Mouse (Mus musculus): ENCODE data around the gene C730034F03Rik.
"Not testable (repeated sequence)": the region's sequence is repeated elsewhere in the genome, so short reads cannot be mapped to it uniquely, and the experiment has no call there.

C730034F03Rik gene

GRCm38 (mm10) chr15:89429352-89430221 is at the start of gene C730034F03Rik, which contains the start of the genes Gm44502 and Chkb:
Gene C730034F03Rik (plus strand): TSS chr15:89429589.
Gene Gm44502 (minus strand): TSS chr15:89429696.
Gene Chkb (minus strand): TSS chr15:89429908.
- peak; percentile 91 to 95 for DNase-seq

DNA sequence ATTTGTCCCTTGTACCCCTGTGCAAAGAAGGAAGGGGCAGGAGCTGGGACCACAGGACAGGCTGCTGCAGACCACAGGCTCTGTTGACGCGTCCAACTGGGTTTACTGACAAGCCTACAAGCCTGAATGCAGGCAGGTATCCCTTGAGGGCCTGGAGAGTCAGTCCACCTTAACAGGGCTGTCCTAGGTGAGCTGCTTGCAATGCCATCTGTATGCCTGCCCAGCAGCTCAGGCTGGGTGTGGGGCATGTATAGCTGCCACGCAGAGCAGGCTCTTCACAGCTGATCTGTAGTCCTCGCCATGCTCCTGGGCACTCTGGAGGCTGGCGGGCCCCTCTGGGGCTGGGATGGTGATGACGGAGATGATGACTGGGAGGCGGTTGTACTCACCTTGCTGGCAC is 44.8 kb upstream of the C730034F03Rik start, which contains the start of gene Klhdc7b:
Gene Klhdc7b, plus strand, starts transcription at position 301 of the 400 bp plus-strand sequence.
- no peak for DNase-seq

DNA sequence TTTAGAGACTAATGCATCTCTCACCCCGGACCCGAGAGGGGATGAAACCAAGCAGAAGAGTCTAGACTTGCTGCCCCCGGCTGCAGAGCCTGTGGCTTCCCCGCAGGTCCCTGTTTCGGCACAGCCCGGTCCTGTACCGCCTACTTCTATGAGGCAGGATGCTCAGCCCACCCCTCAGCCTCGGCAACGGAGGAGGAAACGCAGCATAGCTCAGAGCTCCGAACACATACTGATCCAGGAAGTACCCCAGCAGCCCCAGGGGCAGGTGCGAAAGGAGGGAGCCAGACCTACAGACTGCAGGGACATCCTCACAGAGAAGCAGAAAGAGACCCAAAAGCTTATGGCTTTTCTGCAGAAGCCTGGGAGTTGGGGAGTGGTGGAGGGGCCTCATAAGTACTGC is 42.3 kb upstream of the C730034F03Rik start:
- DNase-seq, result no peak

DNA sequence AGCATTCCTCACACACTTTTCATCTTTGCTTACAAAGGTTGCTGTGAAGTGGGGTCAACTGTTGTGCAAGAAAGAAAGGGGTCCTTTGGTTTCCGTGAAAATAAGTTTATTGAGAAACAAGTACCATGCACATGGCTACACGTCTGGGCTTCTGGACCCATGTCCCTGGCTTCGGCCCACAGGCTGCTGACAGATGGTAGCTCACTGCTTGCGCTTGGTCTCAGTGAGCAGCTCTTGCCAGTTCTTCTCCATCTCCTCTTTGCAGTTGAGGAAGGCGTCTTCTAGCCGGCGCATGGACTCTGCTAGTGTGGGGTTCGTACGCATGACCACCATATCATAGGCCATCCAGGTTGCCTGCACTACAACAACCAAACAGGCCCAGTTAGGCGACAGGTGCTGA is 39.3 kb upstream of the C730034F03Rik start:
- no peak for DNase-seq

- DNase-seq, result no peak
Observed at GRCm38 (mm10) chr15:89396883-89397282, 32.5 kb upstream of the C730034F03Rik start.

DNA sequence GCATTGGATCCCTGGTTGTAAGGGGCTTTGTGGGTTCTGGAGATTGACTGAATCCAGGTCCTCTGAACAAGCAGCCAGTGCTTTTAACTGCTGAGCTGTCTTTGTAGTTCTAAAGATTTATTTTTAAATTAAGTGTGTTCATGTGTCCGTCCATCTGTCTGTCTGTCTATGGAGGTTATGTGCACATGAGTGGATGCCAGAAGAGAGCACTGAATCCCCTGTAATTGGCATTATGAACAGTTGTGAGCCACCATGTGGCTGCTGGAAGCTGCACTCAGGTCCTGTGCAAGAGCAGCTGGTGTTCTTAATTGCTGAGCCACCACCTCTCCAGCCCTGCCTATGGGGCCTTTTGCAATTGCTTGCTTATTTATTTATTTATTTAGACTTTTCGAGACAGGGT is 31.2 kb upstream of the C730034F03Rik start:
- no peak for DNase-seq

GRCm38 (mm10) chr15:89399716-89400115 is 29.7 kb upstream of the C730034F03Rik start:
- no peak for DNase-seq

GRCm38 (mm10) chr15:89402471-89402870 is 26.9 kb upstream of the C730034F03Rik start:
- no peak for DNase-seq

DNA sequence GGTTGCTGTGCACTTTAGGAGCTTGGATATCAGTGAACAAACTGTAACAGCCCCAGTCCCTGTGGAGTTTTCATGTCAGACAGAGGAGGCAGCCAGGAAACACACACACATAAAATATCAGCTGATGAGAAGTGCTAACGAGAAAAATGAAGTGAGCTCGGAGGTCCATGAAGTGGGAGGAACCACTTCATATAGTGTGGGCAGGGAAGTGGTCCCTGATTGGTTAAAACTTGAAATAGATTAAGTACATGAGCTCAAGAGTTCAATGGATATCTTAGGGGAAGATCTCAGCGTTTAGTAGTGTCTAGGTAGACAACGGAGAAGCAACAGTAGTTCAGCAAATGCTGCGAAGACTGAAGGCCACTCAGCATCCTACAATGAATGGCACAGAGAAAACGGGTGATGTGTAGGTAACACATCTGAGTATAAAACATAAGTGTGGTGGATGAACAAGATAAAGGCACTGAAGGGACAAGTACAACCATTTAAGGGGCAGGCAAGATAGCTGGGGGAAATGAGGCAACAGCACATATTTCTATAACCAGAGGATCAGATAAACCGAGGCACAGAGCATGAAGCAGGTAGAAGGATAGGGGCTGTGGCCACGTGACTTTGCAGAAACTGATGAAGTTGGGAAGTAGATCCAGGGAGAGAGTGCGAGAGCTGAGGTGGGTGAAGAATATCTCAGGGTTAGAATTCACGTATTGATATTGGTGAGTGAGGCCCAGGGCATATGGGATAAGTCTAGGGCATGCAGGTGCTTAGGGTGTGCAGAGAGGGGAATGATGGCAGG is 24.4 kb upstream of the C730034F03Rik start:
- no peak for DNase-seq

DNA sequence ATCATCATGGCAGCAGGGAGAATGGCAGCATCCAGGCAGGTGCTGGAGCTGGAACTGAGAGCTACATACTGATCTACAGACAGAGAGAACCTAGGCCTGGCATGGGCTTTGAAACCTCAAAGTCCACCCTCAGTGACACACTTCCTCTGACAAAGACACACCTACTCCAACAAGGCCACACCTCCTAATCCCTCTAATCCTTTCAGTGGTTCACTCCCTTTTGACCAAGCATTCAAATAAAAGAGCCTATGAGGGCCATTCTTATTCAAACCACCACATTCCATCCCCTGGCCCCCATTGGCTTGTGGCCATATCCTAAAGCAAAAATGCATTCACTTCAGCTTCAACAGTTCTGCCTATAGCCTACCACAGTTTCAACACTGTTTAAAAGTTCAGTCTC is 22.7 kb upstream of the C730034F03Rik start:
- no peak for DNase-seq

GRCm38 (mm10) chr15:89410118-89410517 is 19.3 kb upstream of the C730034F03Rik start, which contains the start of gene Syce3:
Gene Syce3 (minus strand): TSS chr15:89410503.
- no peak for DNase-seq

DNA sequence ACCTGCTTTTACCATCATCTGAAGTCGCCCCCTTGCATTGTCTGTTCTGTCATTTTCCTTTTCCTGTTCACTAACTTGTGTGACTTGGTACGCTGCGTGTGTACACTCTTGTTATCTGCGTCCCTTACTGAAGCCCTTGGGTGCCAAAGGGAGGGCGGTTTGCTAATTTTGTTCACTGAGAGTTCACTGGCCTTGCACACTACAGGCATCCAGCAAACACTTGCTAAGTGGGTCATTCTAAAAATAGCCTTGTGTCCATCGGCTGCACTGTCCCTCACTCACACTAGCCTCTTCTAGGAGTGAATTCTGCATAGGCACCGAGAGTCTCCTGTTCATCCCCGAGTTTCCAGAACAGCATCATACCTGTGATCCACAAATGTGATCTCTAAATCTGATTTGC is 14.1 kb upstream of the C730034F03Rik start:
- DNase-seq, result no peak

- DNase-seq, result no peak
Observed at GRCm38 (mm10) chr15:89421938-89422337, 7.5 kb upstream of the C730034F03Rik start.

GRCm38 (mm10) chr15:89424621-89425020 is 4.8 kb upstream of the C730034F03Rik start:
- DNase-seq, result no peak

DNA sequence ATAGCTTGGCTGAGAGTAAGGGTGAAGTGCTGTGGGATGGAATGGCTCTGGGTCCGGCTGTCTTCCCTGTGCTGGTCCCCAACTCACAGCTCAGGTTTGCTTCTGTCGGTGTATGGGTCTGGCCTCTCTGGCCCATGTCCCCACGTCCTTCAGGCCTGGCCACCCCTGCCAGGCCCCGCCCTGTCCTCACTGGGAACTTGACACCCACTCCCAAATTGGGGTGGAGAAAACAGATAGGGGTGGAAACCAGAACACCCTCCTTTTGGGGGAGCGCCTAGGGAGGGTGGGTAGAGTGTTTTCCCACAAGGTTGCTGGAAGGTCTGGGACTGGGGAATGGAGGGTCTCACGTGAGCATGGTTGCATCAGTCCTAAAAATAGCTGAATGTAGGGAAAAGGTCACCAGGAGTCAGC is 3.7 kb upstream of the C730034F03Rik start, which contains the start of gene Cpt1b:
Gene Cpt1b, minus strand, starts transcription at position 153 of the 411 bp plus-strand sequence.
- DNase-seq, result peak; percentile 41 to 44

DNA sequence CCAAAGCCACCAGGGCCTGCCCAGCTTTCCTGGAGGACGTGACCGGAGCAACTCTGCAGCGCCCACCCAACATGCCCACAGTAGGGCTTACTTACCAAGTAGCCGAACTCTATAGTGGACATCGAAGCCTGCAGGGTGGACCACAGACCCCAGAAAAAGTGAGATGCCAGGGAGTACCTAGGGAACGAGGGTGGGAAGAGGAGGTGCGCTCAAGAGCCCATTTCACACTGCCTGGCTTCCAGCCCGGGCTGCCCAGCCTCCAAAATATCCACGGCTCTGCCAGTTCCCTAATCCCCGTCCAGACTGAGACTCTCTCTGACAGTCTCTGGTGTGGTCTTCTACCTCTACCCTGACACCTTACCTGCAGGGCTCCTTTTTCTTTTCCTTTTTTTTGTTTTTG is 2.7 kb upstream of the C730034F03Rik start:
- DNase-seq, result no peak

- no peak for DNase-seq
Observed at GRCm38 (mm10) chr15:89428136-89428790, 1.1 kb upstream of the C730034F03Rik start.

DNA sequence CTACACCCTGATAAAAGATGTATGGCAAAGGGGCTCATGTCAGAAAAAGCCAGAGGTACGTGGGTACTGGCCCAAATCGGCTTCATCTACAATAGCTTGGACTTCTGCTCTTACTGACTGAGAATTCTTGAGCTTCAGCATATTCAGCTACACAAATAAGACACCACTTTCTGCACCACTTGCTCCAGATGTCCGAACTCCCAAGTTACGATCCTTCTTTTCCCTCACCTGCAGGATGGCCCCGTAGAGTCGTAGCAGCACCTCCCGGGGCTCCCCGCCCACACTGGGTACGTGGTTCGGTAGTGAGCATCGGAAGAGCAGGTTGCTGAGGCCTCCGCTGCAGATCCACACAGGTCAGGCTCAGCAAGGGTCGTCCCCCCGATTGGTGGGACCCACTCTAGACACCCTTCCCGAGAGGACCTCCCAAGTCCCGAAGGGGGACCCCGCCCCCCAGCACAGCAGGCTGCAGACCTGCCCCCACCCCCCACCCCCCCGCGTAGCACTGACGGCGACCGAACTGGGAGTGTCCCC is 503 bp upstream of the C730034F03Rik start:
- DNase-seq, result no peak

DNA sequence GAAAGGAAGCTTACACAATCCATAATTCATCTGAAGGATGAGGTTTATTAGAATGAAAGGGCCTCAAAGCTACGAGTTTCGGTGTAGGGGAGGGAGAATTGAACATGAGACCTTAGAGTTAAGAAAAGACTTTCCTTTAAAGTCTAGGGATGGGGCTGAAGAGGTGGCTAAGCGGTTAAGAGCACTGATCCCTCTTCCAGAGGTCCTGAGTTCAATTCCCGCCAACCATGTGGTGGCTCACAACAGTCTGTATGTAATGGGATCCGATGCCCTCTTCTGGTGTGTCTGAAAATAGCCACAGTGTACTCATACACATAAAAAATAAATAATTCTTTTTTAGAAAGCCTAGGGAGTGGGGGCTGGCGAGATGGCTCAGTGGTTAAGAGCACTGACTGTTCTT is 952 bp downstream of the C730034F03Rik start:
- DNase-seq, result no peak

- DNase-seq, result not testable (repeated sequence)
Observed at GRCm38 (mm10) chr15:89430771-89431170, 1.4 kb downstream of the C730034F03Rik start.

DNA sequence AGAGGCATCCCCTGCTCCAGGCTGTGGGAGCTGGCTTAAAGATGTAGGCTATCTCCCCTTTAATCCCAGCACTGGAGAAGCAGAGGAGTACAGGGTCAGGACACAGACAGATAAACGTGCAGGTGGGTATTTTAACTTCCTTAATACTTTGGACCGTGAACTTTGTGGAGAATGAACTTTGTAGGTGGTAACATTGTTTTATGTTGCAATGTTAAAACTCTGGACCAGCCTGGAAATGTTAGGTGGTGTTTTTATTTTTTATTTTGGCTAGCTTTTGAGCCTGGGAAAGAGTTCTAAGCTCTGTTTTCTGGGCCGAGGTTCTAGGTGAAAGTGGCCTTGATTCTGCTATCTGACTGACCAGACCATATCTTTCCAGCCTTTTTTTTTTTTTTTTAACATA is 1.9 kb downstream of the C730034F03Rik start:
- no peak for DNase-seq

DNA sequence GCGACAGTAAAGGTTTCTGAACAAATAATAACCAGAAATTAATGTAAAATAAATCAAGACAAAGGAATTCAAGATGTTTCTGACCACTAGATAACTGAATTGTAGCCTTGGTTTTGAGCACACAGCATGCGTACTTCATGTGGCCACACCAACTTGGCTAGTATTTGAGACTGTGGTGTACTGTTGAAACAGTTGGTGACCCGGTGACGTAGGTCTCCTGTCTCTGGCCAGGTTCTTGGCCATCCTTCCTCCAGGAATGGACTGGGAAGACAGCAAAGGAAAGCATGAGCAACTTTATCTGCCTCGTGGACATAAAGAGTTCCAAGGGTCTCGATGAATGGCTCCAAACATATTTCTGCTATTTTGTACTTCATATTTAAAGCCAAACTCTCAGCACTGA is 2.4 kb downstream of the C730034F03Rik start:
- DNase-seq, result no peak

DNA sequence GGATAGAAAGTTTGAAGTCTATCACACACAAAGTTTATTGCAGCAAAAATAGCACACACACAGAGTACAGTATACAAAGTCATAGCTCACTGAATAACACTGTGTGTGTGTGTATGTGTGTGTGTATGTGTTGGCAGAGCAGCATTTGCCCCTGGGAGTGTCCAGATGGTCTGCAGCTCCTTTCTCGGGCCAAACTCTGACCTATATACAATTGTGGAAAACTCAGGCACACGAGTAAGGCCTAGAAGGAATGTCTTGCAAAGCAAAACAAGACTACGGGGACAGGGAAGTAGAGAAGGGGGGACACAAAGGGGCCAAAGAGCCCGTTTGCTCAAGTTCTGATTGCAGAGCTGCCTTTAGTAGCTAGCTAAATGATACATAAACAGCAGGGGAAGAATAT is 3.6 kb downstream of the C730034F03Rik start:
- DNase-seq, result no peak
